Mouse (Mus musculus) left cerebral cortex, adult 2 months (tissue): ENCODE measurements around the gene Lrrc61. TPM values are rescaled to one million over a fixed set of nuclear protein-coding genes. Genes with fewer than 3 reads are reported as not detected.
"Not testable (repeated sequence)": the region's sequence is repeated elsewhere in the genome, so short reads cannot be mapped to it uniquely, and the experiment has no call there.

Experiments used
- DNase-seq, 2 experiments: peaks; one replicate each; pipeline ENCODE4 v3.0.0; 2021 to 2022; ENCODE audit warnings: low spot score in 2 of 2, mixed read lengths in 1 of 2; ENCODE audit errors: extremely low spot score in 1 of 2
- H3K27ac ChIP-seq: fragments of 200-600 bp; 2 replicates; pipeline ENCODE4 v1.8.1; 2022
- H3K4me3 ChIP-seq: fragments of 200-600 bp; 2 replicates; pipeline ENCODE4 v1.8.1; 2022
- CTCF ChIP-seq: fragments of 200-600 bp; IDR thresholded peaks from 2 replicates; pipeline ENCODE4 v1.8.1; 2022; ENCODE audit warnings: antibody characterized with exemption, mild to moderate bottlenecking, moderate library complexity
- intact Hi-C: fragments of 180-260 bp; cut with DNase I; formaldehyde crosslinking; loops from one replicate; pipeline ENCODE4 v1.15.1; 2025
- long read RNA-seq, 2 experiments: library from polyadenylated mRNA; stranded (forward); transcript quantifications; one replicate each; pipeline ENCODE4 v2.0.0; 2021; ENCODE audit warnings: borderline mapping rate in 2 of 2
- total RNA-seq, 2 experiments: library from RNA; stranded (reverse); gene quantifications; 2 replicates each; pipeline ENCODE4 v1.2.3; 2021

Lrrc61 gene
- 10 to 100 TPM; 35.8 to 36.8 TPM for total RNA-seq
- long read RNA-seq, experiment 1, transcript Lrrc61-202 (3 exons, 2,913 nt), result major isoform, 8 of 34 reads
- long read RNA-seq, experiment 1, transcript Lrrc61-205 (3 exons, 666 nt), result minor isoform, 6 of 34 reads
- long read RNA-seq, experiment 1, transcript Lrrc61-204 (2 exons, 374 nt), result minor isoform, 7 of 34 reads
- long read RNA-seq, experiment 1, partial matches to known transcripts, result 0 of 34 reads
- long read RNA-seq, experiment 1, other reads (novel, unspliced or antisense), result 7 of 34 reads
- long read RNA-seq, experiment 2, transcript Lrrc61-202 (3 exons, 2,913 nt), result major isoform, 10 of 34 reads
- long read RNA-seq, experiment 2, transcript Lrrc61-205 (3 exons, 666 nt), result minor isoform, 5 of 34 reads
- long read RNA-seq, experiment 2, transcript Lrrc61-204 (2 exons, 374 nt), result minor isoform, 6 of 34 reads
- long read RNA-seq, experiment 2, partial matches to known transcripts, result 0 of 34 reads
- long read RNA-seq, experiment 2, other reads (novel, unspliced or antisense), result 11 of 34 reads

DNA sequence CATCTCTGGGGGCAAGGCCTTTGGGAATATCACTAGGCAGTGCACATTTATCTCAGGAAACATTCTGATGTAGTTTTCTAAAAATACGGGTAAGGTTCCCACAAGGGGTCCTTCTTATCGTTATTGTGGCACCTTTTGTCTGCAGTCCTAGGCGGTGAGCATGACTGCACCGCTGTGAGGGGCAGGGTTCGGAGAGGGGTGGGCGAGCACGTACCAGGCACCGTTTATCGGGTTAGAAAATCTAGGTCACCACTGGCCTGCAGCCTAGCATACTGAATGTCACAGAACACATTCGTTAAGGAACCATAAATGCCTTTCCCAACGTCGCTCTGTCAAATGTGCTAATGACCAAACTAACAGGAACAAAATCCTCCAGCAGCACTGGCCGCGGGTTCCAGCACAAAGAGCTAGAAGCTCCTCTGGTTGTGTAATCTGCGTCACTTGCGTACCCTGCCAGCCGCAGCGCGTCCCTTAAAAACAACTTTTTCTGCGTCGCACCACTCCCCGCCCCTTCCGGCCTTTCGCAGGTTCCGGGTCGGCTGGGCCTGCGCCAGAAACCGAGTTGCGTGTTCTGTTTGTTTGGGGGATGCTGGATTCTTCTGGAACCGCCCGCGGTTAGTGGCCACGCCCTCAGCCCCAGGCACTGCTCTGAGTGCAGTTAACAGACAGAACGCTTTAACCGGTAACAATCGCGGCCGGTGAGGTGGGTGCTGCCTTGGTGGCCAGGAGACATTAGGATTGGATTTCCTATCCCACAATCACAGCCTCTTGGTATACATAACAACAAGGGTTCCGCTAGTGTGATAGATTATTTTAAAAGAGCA is at the start of gene Lrrc61:
TSS of gene Lrrc61 (plus strand) at position 517 of the 824 bp plus-strand sequence.
- H3K27ac ChIP-seq, result peak within 1 kb of the TSS; percentile 100
- peak; percentile 97 to 98 for DNase-seq
- TF ChIP-seq CTCF, result no peak
- H3K4me3 ChIP-seq, result peak within 1 kb of the TSS; percentile 74
- intact Hi-C loops, result loop anchor here (1.0 to 2.0 kb wide), 3 partner anchors 17 to 72 kb away; partner anchors contain the start of genes AI854703 and Atp6v0e2

DNA sequence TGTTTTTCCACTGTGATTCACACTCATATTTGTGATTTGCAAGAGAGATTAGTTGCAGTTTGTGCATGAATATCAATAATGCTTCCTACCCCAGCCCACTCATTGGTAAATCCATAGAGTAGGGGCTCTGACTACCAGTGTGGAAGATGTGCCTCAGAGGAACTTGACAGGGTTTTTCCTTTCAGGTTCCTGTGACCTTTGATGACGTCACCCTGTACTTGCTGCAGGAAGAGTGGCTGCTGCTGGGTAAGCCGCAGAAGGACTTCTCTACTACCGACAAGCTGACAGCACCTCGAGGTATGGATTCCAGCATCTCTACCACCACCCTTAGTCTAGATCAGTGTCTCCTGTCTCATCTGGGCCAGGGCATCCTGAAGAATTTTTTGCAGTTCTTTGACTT is 46.5 kb upstream of the Lrrc61 start:
- Histone ChIP-seq H3K27ac (no peak overlapping the region), H3K4me3 (no peak overlapping the region)
- intact Hi-C loops, result no loop called here
- DNase-seq, result no peak
- no peak for TF ChIP-seq CTCF

DNA sequence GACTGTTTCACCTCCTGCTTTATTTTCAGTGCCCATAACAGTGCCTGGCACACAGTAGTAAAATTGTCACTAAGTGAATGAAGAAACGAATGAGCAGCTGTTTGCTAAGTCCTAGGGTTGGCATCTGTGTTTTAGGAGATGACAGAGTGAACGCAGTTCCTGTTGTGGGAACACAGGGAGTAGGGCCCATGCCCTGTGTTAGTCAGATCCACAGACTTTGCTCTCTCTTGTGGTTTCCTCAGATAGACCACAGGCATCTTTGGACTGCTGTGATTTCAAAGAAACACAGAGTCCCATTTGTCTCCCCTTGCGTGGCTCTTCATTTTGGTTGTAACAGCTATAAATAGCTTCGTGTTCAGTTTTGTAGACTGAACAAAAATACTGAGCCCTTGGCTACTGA is 44.2 kb upstream of the Lrrc61 start:
- DNase-seq, result no peak
- intact Hi-C loops, result no loop called here
- TF ChIP-seq CTCF, result no peak
- Histone ChIP-seq H3K27ac (no peak overlapping the region), H3K4me3 (no peak overlapping the region)

DNA sequence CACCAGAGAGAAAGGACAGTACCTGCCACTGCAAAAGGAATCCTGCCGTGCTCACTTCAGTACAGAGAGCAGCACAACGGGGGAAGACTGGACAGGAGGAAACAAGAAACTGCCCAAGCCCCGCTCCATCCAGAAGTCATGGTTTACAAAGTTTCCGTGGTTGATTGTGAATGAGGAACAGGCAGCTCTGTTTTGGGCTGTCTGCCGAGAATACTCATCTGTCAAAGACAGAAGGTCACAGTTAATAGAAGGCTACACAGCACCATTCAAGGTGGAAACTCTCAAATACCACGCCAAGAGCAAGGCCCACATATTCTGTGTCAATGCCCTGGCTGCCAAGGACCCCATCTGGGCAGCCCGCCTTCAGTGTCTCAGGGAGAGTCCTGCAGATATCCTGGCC is 42.7 kb upstream of the Lrrc61 start:
- intact Hi-C loops, result no loop called here
- TF ChIP-seq CTCF, result no peak
- no peak for DNase-seq
- H3K27ac ChIP-seq, result no peak overlapping the region
- no peak overlapping the region for H3K4me3 ChIP-seq

DNA sequence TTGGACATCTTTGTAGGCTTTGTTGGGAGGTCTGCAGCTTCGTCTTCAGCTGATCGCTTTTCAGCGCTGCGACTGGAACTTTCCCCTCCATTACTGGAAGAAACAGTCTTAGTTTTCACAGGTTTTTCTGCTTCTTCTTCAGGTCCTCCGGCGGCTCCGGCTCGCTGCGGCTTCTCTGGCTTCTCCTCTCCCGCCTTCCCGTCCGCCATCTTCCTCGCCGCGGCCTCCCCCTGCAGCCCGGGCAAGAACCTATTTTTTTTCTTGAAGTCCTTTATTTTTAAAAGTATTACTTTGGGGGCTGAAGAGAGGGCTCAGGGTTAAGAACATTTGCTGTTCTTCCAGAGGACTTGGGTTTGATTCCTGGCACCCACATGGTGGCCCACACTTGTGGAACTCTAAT is 29.7 kb upstream of the Lrrc61 start:
- intact Hi-C loops, H3K4me3 ChIP-seq: not testable (repeated sequence)

DNA sequence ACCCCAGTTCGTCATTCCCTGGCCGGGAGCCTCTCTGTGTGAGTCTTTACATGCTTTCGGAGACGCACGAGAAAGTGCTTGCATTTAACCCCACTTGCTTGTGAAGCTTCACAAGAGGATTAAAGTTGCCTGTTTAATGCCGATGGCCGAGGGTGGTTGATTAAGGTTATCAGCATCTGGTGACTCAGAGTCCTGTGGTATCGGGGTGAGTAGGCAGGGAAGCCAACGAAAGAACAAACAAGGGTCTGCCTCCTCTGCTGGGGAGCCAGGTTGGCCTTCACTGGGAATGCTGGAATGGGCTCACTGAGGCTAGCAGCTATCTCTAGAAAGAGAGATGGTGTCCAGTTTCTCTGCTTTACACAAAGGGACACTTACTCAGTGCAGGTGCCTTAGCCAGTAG is 26.7 kb upstream of the Lrrc61 start:
- no peak overlapping the region for H3K4me3 ChIP-seq
- H3K27ac ChIP-seq, result no peak overlapping the region
- no peak for TF ChIP-seq CTCF
- DNase-seq, result no peak
- intact Hi-C loops, result no loop called here

More for the DNA sequence above, 29.7 kb upstream of the Lrrc61 start:
- not testable (repeated sequence) for H3K27ac ChIP-seq, DNase-seq

DNA sequence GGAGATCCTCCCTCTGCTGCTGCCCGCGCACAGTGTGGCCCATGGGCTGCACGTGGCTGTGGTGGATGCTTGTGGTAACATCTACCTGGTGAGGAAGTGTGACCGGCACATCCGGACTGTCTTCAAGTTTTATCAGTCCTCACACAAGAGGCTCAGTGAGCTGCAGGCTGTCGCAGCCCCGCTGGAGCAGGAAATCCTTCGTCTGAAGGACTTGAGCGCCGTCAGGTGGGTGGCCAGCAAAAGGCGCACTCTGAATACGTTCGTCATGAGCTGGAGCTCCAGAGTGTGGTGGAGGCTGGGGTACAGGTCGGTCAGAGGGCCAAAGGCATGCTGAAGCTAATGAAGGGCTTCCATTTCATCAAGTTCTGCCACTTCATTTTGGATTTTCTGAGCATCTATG is 25.3 kb upstream of the Lrrc61 start:
- intact Hi-C loops, result no loop called here
- Histone ChIP-seq H3K27ac (no peak overlapping the region), H3K4me3 (no peak overlapping the region)
- TF ChIP-seq CTCF, result no peak
- DNase-seq, result no peak

DNA sequence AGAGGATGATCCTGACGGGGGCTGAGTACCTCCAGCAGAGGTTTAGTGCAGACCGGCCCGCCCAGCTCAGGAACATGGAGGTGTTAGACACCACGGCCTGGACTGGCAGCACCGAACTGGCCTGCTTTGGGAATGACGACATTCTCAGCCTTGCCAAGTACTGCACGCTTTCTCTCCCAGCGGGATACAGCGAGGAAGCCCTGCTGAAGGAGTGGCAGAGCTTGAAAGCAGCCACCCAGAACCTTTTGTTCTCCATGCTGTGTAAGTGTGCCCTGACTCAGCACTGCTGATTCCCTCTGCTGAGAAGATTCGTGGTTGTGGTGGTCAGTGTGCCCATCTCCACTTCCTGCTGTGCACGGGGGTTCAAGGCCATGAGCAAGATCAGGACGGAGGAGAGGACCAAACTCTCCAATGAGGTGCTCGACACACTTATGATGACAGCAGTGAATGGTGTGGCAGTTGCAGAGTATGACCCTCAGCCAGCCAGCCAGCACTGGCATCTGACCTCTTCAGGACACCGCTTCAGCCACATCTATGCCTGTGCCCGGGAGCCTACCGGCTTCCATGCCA is 24.6 kb upstream of the Lrrc61 start:
- no peak for DNase-seq
- Histone ChIP-seq H3K4me3 (no peak overlapping the region), H3K27ac (no peak overlapping the region)
- intact Hi-C loops, result no loop called here
- TF ChIP-seq CTCF, result no peak

DNA sequence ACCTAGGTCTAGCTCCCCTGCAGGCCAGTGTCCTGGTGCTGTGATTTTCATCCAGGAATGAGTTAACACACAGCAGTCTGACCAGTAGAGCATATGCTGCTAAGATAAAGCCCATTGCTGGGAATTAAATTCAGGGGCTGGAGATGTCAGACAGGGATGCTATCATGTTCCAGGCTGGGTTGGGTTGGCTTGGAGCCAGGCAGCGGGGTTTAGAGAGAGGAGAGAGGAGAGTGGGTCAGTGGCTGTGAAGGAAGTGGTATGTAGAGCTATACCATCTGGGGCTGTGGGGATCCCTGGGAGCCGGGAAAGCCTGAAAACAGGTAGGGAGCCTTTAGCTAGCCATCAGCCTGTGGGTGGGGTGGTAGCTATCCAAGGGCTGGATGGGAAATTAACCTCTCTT is 23.7 kb upstream of the Lrrc61 start:
- Histone ChIP-seq H3K27ac (no peak overlapping the region), H3K4me3 (no peak overlapping the region)
- TF ChIP-seq CTCF, result no peak
- intact Hi-C loops, result no loop called here
- no peak for DNase-seq

DNA sequence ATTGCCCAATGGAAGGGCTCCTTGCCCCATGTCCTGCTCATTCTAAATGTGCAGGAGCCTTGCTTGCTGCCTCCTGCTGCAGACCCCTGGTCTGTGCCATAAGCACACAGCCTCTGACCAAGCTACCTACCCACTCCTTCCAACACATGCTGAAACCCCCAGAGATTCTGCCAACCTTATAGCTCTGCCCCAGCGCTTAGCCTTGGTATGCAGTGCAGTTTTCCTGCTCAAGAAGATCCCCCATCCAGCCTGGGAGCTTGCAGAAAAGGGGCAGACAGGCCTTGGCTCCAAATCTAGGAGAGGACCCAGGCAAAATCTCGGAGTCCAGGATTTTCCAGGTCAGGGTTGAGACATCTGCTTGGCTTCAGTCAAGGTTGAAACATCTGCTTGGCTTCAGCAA is 21.1 kb upstream of the Lrrc61 start:
- Histone ChIP-seq H3K4me3 (no peak overlapping the region), H3K27ac (no peak overlapping the region)
- no peak for DNase-seq
- TF ChIP-seq CTCF, result no peak
- intact Hi-C loops, result no loop called here

DNA sequence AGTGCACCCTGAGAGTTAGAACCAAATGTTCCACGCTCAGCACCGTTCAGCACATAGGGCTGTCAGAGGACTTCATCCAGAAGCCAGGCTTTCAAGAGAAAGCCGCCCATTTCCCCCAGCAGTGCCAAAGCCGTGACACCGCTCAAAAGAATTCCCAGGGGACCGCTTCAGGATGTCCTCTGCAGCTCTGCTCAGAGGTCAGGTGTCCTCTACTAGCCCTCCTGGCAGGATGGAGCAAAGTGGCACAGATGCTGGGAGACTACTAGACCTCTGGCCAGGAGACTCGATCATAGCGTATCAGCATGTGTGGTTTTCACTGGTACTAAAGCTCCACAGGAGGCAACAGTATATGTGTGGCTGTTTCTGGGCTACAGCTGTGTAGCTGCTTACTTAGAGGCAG is 19.7 kb upstream of the Lrrc61 start:
- intact Hi-C loops, result loop anchor here (5.0 kb wide), 2 partner anchors 88 to 138 kb away; partner anchors contain the start of genes Krba1, Sspo and Zfp467
- TF ChIP-seq CTCF, result no peak

DNA sequence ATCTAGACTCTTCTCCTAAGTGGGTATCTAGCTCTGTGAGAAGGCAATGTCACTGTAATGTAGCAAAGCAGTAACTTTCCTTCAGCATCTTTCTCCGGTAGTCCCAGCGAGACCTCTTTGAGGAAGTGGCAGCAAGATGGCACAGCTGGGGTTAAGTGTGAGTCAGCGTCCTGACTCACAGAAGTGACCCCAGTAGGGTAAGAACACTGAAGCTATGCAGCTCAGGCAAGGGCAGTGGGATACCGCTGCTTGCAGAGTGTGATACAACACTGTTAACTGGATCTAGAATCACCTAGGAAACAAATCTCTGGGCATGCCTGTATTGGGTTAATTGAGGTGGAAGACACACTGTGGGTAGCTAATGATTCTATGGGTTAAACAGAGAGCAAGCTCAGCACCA is 18.5 kb upstream of the Lrrc61 start:
- intact Hi-C loops, result loop anchor here (5.0 kb wide), 2 partner anchors 89 to 139 kb away; partner anchors contain the start of genes Krba1, Sspo and Zfp467
- TF ChIP-seq CTCF, result no peak
- no peak overlapping the region for H3K4me3 ChIP-seq
- no peak overlapping the region for H3K27ac ChIP-seq
- no peak for DNase-seq

More for the DNA sequence above, 19.7 kb upstream of the Lrrc61 start:
- no peak for DNase-seq
- Histone ChIP-seq H3K4me3 (no peak overlapping the region), H3K27ac (no peak overlapping the region)
